Comparison of ENCODE assay signal across 16 mouse cellular contexts in the genomic region with DNA sequence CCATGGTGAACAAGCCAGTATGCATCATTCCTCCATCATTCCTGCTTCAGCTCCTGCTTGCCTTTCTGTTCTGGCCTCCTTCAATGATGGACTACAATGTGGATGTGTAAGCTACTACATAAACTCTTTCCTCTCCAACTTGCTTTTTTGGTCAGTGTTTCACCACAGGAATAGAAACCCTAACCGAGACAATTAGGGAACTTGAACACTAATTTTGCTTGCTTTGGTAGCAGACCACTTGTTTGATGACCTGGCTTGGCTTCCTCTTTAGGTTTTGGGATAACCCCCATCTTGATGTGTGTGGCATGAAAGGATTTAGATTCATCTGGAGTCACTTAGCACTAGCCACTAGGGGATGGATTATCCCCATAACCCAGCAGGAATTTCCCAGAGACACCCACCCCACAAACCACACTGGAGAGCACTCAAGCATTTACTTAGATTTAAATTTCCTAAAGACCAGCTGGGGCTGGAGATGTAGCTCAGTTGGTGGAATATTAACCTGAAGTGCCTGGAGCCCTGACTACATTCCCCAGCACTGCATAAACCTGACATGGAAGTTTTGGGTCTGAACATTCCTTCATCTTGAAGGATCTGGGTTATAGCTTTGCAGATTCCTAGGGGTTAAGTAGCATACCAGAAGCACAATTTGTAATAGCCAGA. TPM values are rescaled to one million over a fixed set of nuclear protein-coding genes. Genes with fewer than 3 reads are reported as not detected.
A peak's percentile ranks its signal among the peaks of the same experiment; 100 is the strongest.
DNase-seq lines count a peak whose midpoint lies in the region; ATAC-seq and TF ChIP-seq lines count a peak whose summit lies in the region.
"Had no signal": no experiment of that assay in that cellular context is flagged by ENCODE, and none has a peak within 500 bp of the region (broad histone marks: within the 10 kb centered on the region; RNA-seq: fewer than 3 reads in every experiment).

No protein-coding gene starts in this region.

- H3K27ac ChIP-seq in CH12.LX (ENCODE audit: insufficient read depth, low read depth): no peak overlapping the region
- H3K27ac ChIP-seq in bone marrow macrophage, adult 2 months (ENCODE audit: insufficient read depth, low read depth, low read length): peak overlapping the region; percentile 22
- H3K27ac ChIP-seq in midbrain, embryonic 10.5 days (replicated peaks): no peak overlapping the region
- no peak overlapping the region for H3K27ac ChIP-seq in intestine, embryonic 16.5 days (ENCODE audit: low read length)
- H3K27ac ChIP-seq: hindbrain, embryonic 12.5 days; limb, embryonic 15.5 days; neural tube, embryonic 13.5 days; stomach, embryonic 15.5 days had no signal

- in situ Hi-C loops in CH12.LX (cut with MboI; ENCODE audit: low pct_ligation_motif_present, low pct_unique_long_range_greater_than_20kb, low sequenced_read_pairs): no loop called here

- H3K27me3 ChIP-seq in CH12.LX (replicated peaks): peaks cover 23% of the 10 kb centered on the region
- H3K27me3 ChIP-seq in midbrain, embryonic 10.5 days (ENCODE audit: low read depth, poor library complexity, severe bottlenecking): 0 out of 2 replicates have a peak, but pooled peaks cover 7% of the 10 kb centered on the region
- H3K27me3 ChIP-seq in intestine, embryonic 16.5 days (replicated peaks; ENCODE audit: control insufficient read depth, insufficient read depth, low read length): 0 out of 2 replicates have a peak, but pooled peaks cover 2% of the 10 kb centered on the region
- H3K27me3 ChIP-seq: hindbrain, embryonic 12.5 days; limb, embryonic 15.5 days; neural tube, embryonic 13.5 days; stomach, embryonic 15.5 days had no signal

- no peak overlapping the region for H3K9ac ChIP-seq in CH12.LX (ENCODE audit: insufficient read depth, low read depth)
- no peak overlapping the region for H3K9ac ChIP-seq in intestine, embryonic 16.5 days (ENCODE audit: low read depth, low read length)
- H3K9ac ChIP-seq: forebrain, postnatal 0 days; hindbrain, embryonic 12.5 days; limb, embryonic 15.5 days; neural tube, embryonic 13.5 days; stomach, embryonic 15.5 days had no signal

- H3K4me3 ChIP-seq in CH12.LX (replicated peaks in 1 of 3; ENCODE audit: low read depth in 2 of 3, low read length in 2 of 3, poor library complexity in 1 of 3): no peak overlapping the region
- H3K4me3 ChIP-seq in bone marrow macrophage, adult 2 months (ENCODE audit: insufficient read depth, low read length): no peak overlapping the region
- H3K4me3 ChIP-seq in midbrain, embryonic 10.5 days: no peak overlapping the region
- H3K4me3 ChIP-seq in intestine, embryonic 16.5 days (ENCODE audit: low read length): no peak overlapping the region
- H3K4me3 ChIP-seq: hindbrain, embryonic 12.5 days; limb, embryonic 15.5 days; neural tube, embryonic 13.5 days; stomach, embryonic 15.5 days had no signal

- peaks cover 2% of the 10 kb centered on the region for H3K9me3 ChIP-seq in CH12.LX (replicated peaks; ENCODE audit: low read length)
- no peaks in the 10 kb centered on the region for H3K9me3 ChIP-seq in midbrain, embryonic 10.5 days (replicated peaks)
- H3K9me3 ChIP-seq in intestine, embryonic 16.5 days (ENCODE audit: control insufficient read depth, low read length): no peaks in the 10 kb centered on the region
- H3K9me3 ChIP-seq: hindbrain, embryonic 12.5 days; limb, embryonic 15.5 days; neural tube, embryonic 13.5 days; stomach, embryonic 15.5 days had no signal

- H3K4me1 ChIP-seq in CH12.LX (ENCODE audit: control insufficient read depth in 1 of 2, insufficient read depth in 2 of 2): peaks cover 5 to 45% of the 10 kb centered on the region in 2 experiments
- peaks cover 47% of the 10 kb centered on the region for H3K4me1 ChIP-seq in bone marrow macrophage, adult 2 months (ENCODE audit: control insufficient read depth, insufficient read depth, low read length)
- peaks cover 18% of the 10 kb centered on the region for H3K4me1 ChIP-seq in midbrain, embryonic 10.5 days
- H3K4me1 ChIP-seq in intestine, embryonic 16.5 days (ENCODE audit: control insufficient read depth, insufficient read depth, low read length): peaks cover 6% of the 10 kb centered on the region

- no peaks in the 10 kb centered on the region for H3K36me3 ChIP-seq in CH12.LX (replicated peaks in 1 of 2; ENCODE audit: control insufficient read depth in 1 of 2, insufficient read depth in 1 of 2, low read length in 1 of 2)
- no peaks in the 10 kb centered on the region for H3K36me3 ChIP-seq in midbrain, embryonic 10.5 days
- H3K36me3 ChIP-seq in intestine, embryonic 16.5 days (ENCODE audit: control insufficient read depth, insufficient read depth, low read length): no peaks in the 10 kb centered on the region
- H3K36me3 ChIP-seq: hindbrain, embryonic 12.5 days; limb, embryonic 15.5 days; neural tube, embryonic 13.5 days; stomach, embryonic 15.5 days had no signal

- H3K79me2 ChIP-seq in CH12.LX (replicated peaks; ENCODE audit: control insufficient read depth, extremely low read depth, insufficient read depth, poor library complexity, severe bottlenecking): no peaks in the 10 kb centered on the region

- TF ChIP-seq CTCF in CH12.LX (conservative IDR thresholded peaks at IDR 0.05 in 1 of 2, IDR thresholded peaks at IDR 0.05 in 1 of 2; ENCODE audit: low read depth in 2 of 2, low read length in 2 of 2): no peak
- TF ChIP-seq CTCF in bone marrow macrophage, adult 2 months (IDR thresholded peaks at IDR 0.05; ENCODE audit: low read depth, low read length): no peak

- peak; percentile 25 for DNase-seq in CH12.LX (ENCODE audit: extremely low read depth)
- DNase-seq in kidney, adult 8-10 months: peak; percentile 55 to 84
- DNase-seq in kidney, postnatal 4 days: peak; percentile 31 to 55
- DNase-seq in heart, adult 18-20 months: no peak
- no peak for DNase-seq in midbrain, embryonic 10.5 days (ENCODE audit: low spot score)
- DNase-seq: cerebellum, postnatal 36 days; forebrain, postnatal 0 days; gastrocnemius, postnatal 25 days; lung, postnatal 36 days; thymus, postnatal 14 days had no signal

- WGBS in midbrain, embryonic 10.5 days: 76% methylated on average over 1 of the region's 1 CpGs
- WGBS in intestine, embryonic 16.5 days: 78% methylated on average over 1 of the region's 1 CpGs

- no peak for ATAC-seq in intestine, embryonic 16.5 days
- ATAC-seq: forebrain, postnatal 0 days had no signal

- TF ChIP-seq EP300 in CH12.LX (IDR thresholded peaks at IDR 0.05; ENCODE audit: low read length): no peak

- TF ChIP-seq RAD21 in CH12.LX (IDR thresholded peaks at IDR 0.05; ENCODE audit: low read depth, low read length): no peak

- dilution Hi-C loops in CH12.LX (cut with MboI; ENCODE audit: extremely low pct_ligation_motif_present, extremely low pct_unique_long_range_greater_than_20kb, low sequenced_read_pairs): no loop called here

- TF ChIP-seq POLR2A in CH12.LX (IDR thresholded peaks at IDR 0.05; ENCODE audit: low read depth, low read length): no peak
- no peak for TF ChIP-seq POLR2A in bone marrow macrophage, adult 2 months (IDR thresholded peaks at IDR 0.05; ENCODE audit: borderline replicate concordance, low read depth, low read length)

- no peak overlapping the region for H3K4me2 ChIP-seq in CH12.LX (ENCODE audit: insufficient read depth, low read depth, poor library complexity, severe bottlenecking)
- no peak overlapping the region for H3K4me2 ChIP-seq in intestine, embryonic 16.5 days (ENCODE audit: low read depth, low read length)
- H3K4me2 ChIP-seq: hindbrain, embryonic 12.5 days; limb, embryonic 15.5 days; neural tube, embryonic 13.5 days; stomach, embryonic 15.5 days had no signal

TF ChIP-seq in CH12.LX, 34 proteins besides CTCF, POLR2A, EP300 and RAD21:
- TF ChIP-seq ZKSCAN1 (IDR thresholded peaks at IDR 0.05; ENCODE audit: borderline replicate concordance, low read depth, low read length): no peak
- TF ChIP-seq ZMIZ1 (IDR thresholded peaks at IDR 0.05; ENCODE audit: low read depth, low read length): no peak
- no peak for TF ChIP-seq UBTF (IDR thresholded peaks at IDR 0.05; ENCODE audit: low read depth, low read length)
- TF ChIP-seq IRF4 (IDR thresholded peaks at IDR 0.05; ENCODE audit: low read depth, low read length): no peak
- TF ChIP-seq RCOR1 (conservative IDR thresholded peaks at IDR 0.05; ENCODE audit: low read depth, low read length): no peak
- no peak for TF ChIP-seq PAX5 (IDR thresholded peaks at IDR 0.05; ENCODE audit: low read length)
- TF ChIP-seq ETS1 (conservative IDR thresholded peaks at IDR 0.05; ENCODE audit: low read depth, low read length): no peak
- no peak for TF ChIP-seq ZNF384 (IDR thresholded peaks at IDR 0.05; ENCODE audit: low read depth, low read length)
- no peak for TF ChIP-seq MAX (IDR thresholded peaks at IDR 0.05; ENCODE audit: low read length)
- TF ChIP-seq POLR2AphosphoS2 (IDR thresholded peaks at IDR 0.05; ENCODE audit: low read depth, low read length): no peak
- no peak for TF ChIP-seq USF1 (IDR thresholded peaks at IDR 0.05; ENCODE audit: low read depth, low read length)
- no peak for TF ChIP-seq KAT2A (IDR thresholded peaks at IDR 0.05; ENCODE audit: insufficient replicate concordance, low read length)
- TF ChIP-seq NRF1 (IDR thresholded peaks at IDR 0.05; ENCODE audit: low read depth, low read length): no peak
- TF ChIP-seq TBP (conservative IDR thresholded peaks at IDR 0.05; ENCODE audit: low read depth, low read length): no peak
- no peak for TF ChIP-seq JUN (IDR thresholded peaks at IDR 0.05; ENCODE audit: insufficient read depth, low read depth, low read length)

RNA-seq across cellular contexts. Expression of a gene that starts 3.8 kb away (rescaled TPM):
- 49.4 and 63.1 TPM in 2 replicates for total RNA-seq in CH12.LX (2012; rRNA removed)
- total RNA-seq in CH12.LX (2014; rRNA removed): 36.7 and 40.1 TPM in 2 replicates
- polyA plus RNA-seq in CH12.LX (2012; ENCODE audit: insufficient read length, low read depth): 67.2 and 70.0 TPM in 2 replicates
- polyA plus RNA-seq in bone marrow macrophage, adult 2 months (2012; ENCODE audit: insufficient read depth, insufficient read length, missing spikeins): 36.8 and 39.8 TPM in 2 replicates
- 100 to 1,000 TPM; 214 to 237 TPM for total RNA-seq in heart, adult 18-20 months (2021)
- 41.6 and 48.9 TPM in 2 replicates for polyA plus RNA-seq in midbrain, embryonic 10.5 days (2016; fragmentation: Nextera tagmentation; extraction: Ambion mirVana)
- 30.0 and 42.5 TPM in 2 replicates for polyA plus RNA-seq in intestine, embryonic 16.5 days (2015; fragmentation: Nextera tagmentation; extraction: Ambion mirVana)

RNA-seq across cellular contexts. Expression of a gene that starts 56.8 kb away (rescaled TPM):
- 189 and 203 TPM in 2 replicates for total RNA-seq in CH12.LX (2012; rRNA removed)
- 127 and 138 TPM in 2 replicates for total RNA-seq in CH12.LX (2014; rRNA removed)
- polyA plus RNA-seq in CH12.LX (2012; ENCODE audit: insufficient read length, low read depth): 327 and 659 TPM in 2 replicates
- polyA plus RNA-seq in bone marrow macrophage, adult 2 months (2012; ENCODE audit: insufficient read depth, insufficient read length, missing spikeins): 138 and 145 TPM in 2 replicates
- total RNA-seq in heart, adult 18-20 months (2021): 10 to 100 TPM; 90.5 to 94.6 TPM
- 319 and 355 TPM in 2 replicates for polyA plus RNA-seq in midbrain, embryonic 10.5 days (2016; fragmentation: Nextera tagmentation; extraction: Ambion mirVana)
- 252 and 268 TPM in 2 replicates for polyA plus RNA-seq in intestine, embryonic 16.5 days (2015; fragmentation: Nextera tagmentation; extraction: Ambion mirVana)

Comparison
In these comparisons a context has a peak if more than half of its experiments do, and no peak if none do; other contexts are left out.
1. DNase-seq: peak in CH12.LX (single experiment), kidney, adult 8-10 months (2 of 2) and kidney, postnatal 4 days (2 of 2); none in heart, adult 18-20 months (0 of 2) and midbrain, embryonic 10.5 days (single experiment).